Mouse (Mus musculus): ENCODE results near the gene Fgf10.

DNA sequence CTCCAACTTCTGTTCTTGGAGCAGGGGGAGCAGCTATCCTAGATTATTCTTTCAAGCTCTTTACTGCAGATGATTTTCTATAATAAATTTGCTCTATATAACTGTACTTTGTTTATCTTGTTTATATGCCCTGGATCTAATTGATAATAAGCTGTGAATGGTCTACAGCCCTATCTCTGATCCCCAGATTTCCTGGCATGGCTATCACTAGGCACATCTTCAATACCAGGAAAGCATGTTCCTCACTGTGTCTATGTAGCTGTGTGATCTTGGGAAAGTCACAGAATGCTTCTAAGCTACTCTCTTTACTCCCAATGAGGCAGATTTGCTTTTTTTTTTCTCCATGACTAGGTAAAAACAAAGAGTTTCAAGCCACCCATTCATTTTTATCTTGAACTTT is 164.4 kb downstream of the Fgf10 start:
- TF ChIP-seq UBTF (IDR thresholded peaks at IDR 0.05; ENCODE audit: borderline replicate concordance, insufficient read depth, low read depth, low read length) = no peak
- TF ChIP-seq USF1 (IDR thresholded peaks at IDR 0.05; ENCODE audit: low read depth, low read length) = no peak
- peak; percentile 37 to 65; a peak in 2 of 4 replicates for TF ChIP-seq EP300 (IDR thresholded peaks at IDR 0.05; ENCODE audit: low read depth in 1 of 2, low read length in 2 of 2)
- TF ChIP-seq CTCF (IDR thresholded peaks at IDR 0.05 in 2 of 3, conservative IDR thresholded peaks at IDR 0.05 in 1 of 3; ENCODE audit: control insufficient read depth in 1 of 3, insufficient read depth in 1 of 3, low read depth in 2 of 3, low read length in 3 of 3, poor library complexity in 1 of 3, severe bottlenecking in 1 of 3) = no peak
- no peak for TF ChIP-seq ZNF384 (IDR thresholded peaks at IDR 0.05; ENCODE audit: low read depth, low read length)
- TF ChIP-seq KAT2A (conservative IDR thresholded peaks at IDR 0.05; ENCODE audit: low read depth, low read length) = no peak
- TF ChIP-seq TCF12 (IDR thresholded peaks at IDR 0.05; ENCODE audit: low read depth, low read length) = peak; percentile 67; the same call in 1 of the 2 replicates
- TF ChIP-seq NRF1 (IDR thresholded peaks at IDR 0.05; ENCODE audit: insufficient read depth, low read depth, low read length, poor library complexity, severe bottlenecking) = no peak
- TF ChIP-seq CHD2 (IDR thresholded peaks at IDR 0.05; ENCODE audit: low read length) = no peak
- no peak for TF ChIP-seq SMC3 (IDR thresholded peaks at IDR 0.05; ENCODE audit: low read depth, low read length)
- TF ChIP-seq GATA1 (IDR thresholded peaks at IDR 0.05; ENCODE audit: low read depth, low read length) = peak; percentile 15; the same call in 1 of the 2 replicates
- TF ChIP-seq ZC3H11A (IDR thresholded peaks at IDR 0.05; ENCODE audit: low read depth, low read length) = no peak
- TF ChIP-seq MYB (IDR thresholded peaks at IDR 0.05; ENCODE audit: low read depth, low read length) = no peak
